Mouse (Mus musculus) kidney, embryonic 15.5 days (tissue): ENCODE data around the gene Nkpd1. TPM values are rescaled to one million over a fixed set of nuclear protein-coding genes. Genes with fewer than 3 reads are reported as not detected.
"Not testable (repeated sequence)": the region's sequence is repeated elsewhere in the genome, so short reads cannot be mapped to it uniquely, and the experiment has no call there.

Experiments used
- ATAC-seq: fragments of 200-750 bp; cut with Nextera tagmentation; replicated peaks from 2 replicates; pipeline ENCODE4 v1.8.0; 2017; ENCODE audit warnings: moderate TSS enrichment; ENCODE audit not compliant: low FRiP score
- H3K27ac ChIP-seq: fragments of 300-500 bp; sonication (generic); 2 replicates; pipeline ENCODE4 v1.5.1; 2015; ENCODE audit warnings: mild to moderate bottlenecking, inconsistent platforms
- H3K27me3 ChIP-seq: fragments of 300-500 bp; sonication (generic); 2 replicates; pipeline ENCODE4 v1.6.1; 2015; ENCODE audit warnings: inconsistent platforms
- H3K36me3 ChIP-seq: fragments of 300-500 bp; sonication (generic); 2 replicates; pipeline ENCODE4 v1.6.1; 2015; ENCODE audit warnings: inconsistent platforms
- H3K4me1 ChIP-seq: fragments of 300-500 bp; sonication (generic); 2 replicates; pipeline ENCODE4 v1.6.1; 2015; ENCODE audit warnings: inconsistent platforms
- H3K4me2 ChIP-seq: fragments of 300-500 bp; sonication (generic); 2 replicates; pipeline ENCODE4 v1.6.1; 2015; ENCODE audit warnings: moderate library complexity, mild to moderate bottlenecking, inconsistent platforms
- H3K4me3 ChIP-seq: fragments of 300-500 bp; sonication (generic); replicated peaks from 2 replicates; pipeline ENCODE4 v1.5.1; 2015; ENCODE audit warnings: mild to moderate bottlenecking, inconsistent platforms
- H3K9ac ChIP-seq: fragments of 300-500 bp; sonication (generic); 2 replicates; pipeline ENCODE4 v1.6.1; 2015; ENCODE audit warnings: mild to moderate bottlenecking, inconsistent platforms
- H3K9me3 ChIP-seq: fragments of 300-500 bp; sonication (generic); replicated peaks from 2 replicates; pipeline ENCODE4 v1.6.1; 2016; ENCODE audit warnings: inconsistent platforms
- WGBS: fragments of 180-500 bp; shearing (Covaris S2); methylation state at CpG from one replicate; pipeline ENCODE4 v1.1.7; 2015; ENCODE audit warnings: mixed read lengths; 5-methylcytosine and 5-hydroxymethylcytosine counted together
- polyA plus RNA-seq: library from polyadenylated mRNA; unstranded; fragments of >200 nt; fragmentation: Nextera tagmentation; extraction: Ambion mirVana; gene quantifications from 2 replicates; pipeline ENCODE4 v1.2.1, GENCODE M21; 2015

The Nkpd1 gene
- polyA plus RNA-seq, 1 experiment from 2014 or later: 0.10 TPM

DNA sequence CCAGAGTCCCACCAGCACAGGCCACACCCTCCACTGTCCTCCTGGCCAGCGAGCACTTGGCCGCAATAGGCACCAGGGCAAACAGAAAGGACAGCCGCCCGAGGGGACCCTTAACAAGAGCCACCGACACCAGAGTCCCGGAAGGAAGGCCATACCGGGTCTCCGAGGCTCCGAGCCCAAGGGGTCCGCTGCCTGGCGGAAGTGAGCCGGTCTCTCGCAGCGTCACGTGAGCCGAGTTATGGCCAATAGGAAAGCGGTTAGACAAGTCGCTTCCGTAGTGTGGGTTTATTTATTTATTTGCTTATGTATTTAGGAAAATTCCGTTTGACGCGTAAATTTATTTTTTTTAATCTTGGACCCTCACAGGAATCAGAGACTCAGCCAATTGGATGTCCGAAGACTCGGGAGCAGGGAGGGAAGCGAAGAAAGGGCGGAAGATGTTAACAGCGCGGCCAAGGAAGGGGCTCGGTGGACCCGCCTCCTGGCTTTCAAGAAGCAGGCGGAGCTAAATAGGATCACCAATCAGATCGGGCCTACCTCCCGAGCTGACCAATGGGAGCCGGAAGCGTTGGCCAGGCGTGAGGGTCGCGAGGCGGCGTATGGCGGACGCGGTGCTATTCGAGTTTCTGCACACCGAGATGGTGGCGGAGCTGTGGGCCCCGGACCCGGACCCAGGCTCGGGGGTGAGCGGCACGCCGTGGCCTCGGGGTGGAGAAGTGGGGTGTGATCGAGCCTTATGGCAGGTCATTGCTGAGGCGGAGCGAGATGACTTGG is 9.3 kb upstream of the Nkpd1 start, which contains the start of the genes Bloc1s3 and Trappc6a:
Bloc1s3 (minus strand) TSS at position 218 of the 774 bp plus-strand sequence.
Trappc6a (plus strand) TSS at position 246 of the 774 bp plus-strand sequence.
- peak; percentile 95 for ATAC-seq
- H3K27ac ChIP-seq: peak within 1 kb of the TSS; percentile 89
- no peaks in the 10 kb centered on the region for H3K27me3 ChIP-seq
- peak within 1 kb of the TSS; percentile 98 for H3K4me2 ChIP-seq
- 0 out of 2 replicates have a peak, but pooled peaks cover 4% of the 10 kb centered on the region for H3K36me3 ChIP-seq
- H3K4me3 ChIP-seq: peak within 1 kb of the TSS; percentile 67
- peaks cover 25% of the 10 kb centered on the region for H3K4me1 ChIP-seq
- no peaks in the 10 kb centered on the region for H3K9me3 ChIP-seq
- WGBS: under 1% methylated on average over 56 of the region's 56 CpGs
- peak within 1 kb of the TSS; percentile 63 for H3K9ac ChIP-seq

DNA sequence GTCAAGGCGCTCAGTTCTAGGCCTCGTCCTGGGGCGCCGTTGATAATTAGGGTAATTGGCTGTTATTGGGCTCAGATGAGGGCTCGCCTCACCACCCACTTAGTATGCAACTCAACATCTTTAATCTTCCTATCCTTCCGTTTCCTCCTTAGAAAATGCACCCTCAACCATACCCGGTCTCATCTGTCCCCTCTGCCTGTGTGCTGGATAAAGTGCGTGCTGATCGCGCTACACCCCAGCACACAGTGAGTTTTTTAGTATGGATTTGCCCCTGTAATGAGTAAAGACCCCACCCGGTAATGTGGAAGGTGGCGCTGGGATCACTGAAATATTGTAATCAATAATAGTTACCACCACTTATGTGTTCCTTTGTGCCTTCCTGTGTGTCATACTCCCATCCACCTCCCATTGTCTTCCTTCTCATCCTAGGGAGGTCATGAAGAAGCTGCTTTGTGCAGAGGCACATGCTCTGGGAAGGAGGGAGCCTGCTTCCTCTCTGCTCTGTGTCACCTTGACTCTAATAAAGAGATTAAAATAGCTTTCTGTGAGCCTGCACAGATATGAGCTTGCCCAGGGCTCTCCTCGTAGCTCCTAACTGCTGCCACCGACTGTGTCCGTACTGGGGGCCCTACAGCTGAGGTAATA is 8.6 kb upstream of the Nkpd1 start:
- WGBS: 9% methylated on average over 15 of the region's 15 CpGs
- Histone ChIP-seq H3K4me3 (peak overlapping the region; percentile 67), H3K27ac (peak overlapping the region; percentile 89; the same call in 1 of the 2 replicates), H3K9me3 (no peaks in the 10 kb centered on the region), H3K9ac (peak overlapping the region; percentile 63), H3K36me3 (0 out of 2 replicates have a peak, but pooled peaks cover 4% of the 10 kb centered on the region), H3K4me1 (peaks cover 25% of the 10 kb centered on the region), H3K27me3 (no peaks in the 10 kb centered on the region), H3K4me2 (peak overlapping the region; percentile 98)
- peak; percentile 3; the same call in 1 of the 2 replicates for ATAC-seq

DNA sequence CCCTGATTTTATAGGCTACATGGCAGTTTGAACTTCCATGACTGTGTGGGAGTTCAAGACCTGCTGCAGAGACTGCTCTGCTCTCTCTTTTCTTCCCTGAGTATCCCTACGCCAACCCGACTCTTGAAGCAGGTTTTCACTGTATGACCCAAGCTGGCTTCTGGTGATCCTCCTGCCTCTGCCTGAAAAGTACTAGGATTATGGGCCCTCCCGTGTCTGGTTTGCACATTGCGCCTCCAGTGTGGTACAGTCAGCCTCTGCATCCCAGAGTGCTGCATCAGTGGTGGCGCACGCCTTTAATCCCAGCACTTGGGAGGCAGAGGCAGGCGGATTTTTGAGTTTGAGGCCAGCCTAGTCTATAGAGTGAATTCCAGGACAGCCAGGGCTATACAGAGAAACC is 7.9 kb upstream of the Nkpd1 start:
- H3K4me2 ChIP-seq: peak overlapping the region; percentile 98
- H3K27ac ChIP-seq: no peak overlapping the region
- no peak for ATAC-seq
- 93% methylated on average over 7 of the region's 7 CpGs for WGBS
- no peaks in the 10 kb centered on the region for H3K9me3 ChIP-seq
- H3K36me3 ChIP-seq: 0 out of 2 replicates have a peak, but pooled peaks cover 4% of the 10 kb centered on the region
- peak overlapping the region; percentile 67 for H3K4me3 ChIP-seq
- no peak overlapping the region for H3K9ac ChIP-seq
- H3K4me1 ChIP-seq: peaks cover 25% of the 10 kb centered on the region
- H3K27me3 ChIP-seq: no peaks in the 10 kb centered on the region

DNA sequence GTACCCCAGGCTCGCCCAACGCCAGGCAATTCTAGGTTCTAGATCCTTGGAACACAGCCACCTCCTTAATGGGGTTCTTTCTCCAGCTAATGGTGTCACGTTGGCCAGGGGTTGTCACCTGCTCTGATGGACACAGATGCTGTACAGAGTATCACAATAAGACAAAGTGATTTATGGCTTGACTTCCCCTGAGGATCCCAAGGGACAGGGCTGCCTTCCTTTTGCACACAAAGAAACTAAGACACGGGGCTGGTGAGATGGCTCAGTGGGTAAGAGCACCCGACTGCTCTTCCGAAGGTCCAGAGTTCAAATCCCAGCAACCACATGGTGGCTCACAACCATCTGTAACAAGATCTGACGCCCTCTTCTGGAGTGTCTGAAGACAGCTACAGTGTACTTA is 5.7 kb upstream of the Nkpd1 start:
- not testable (repeated sequence) for H3K4me3 ChIP-seq, H3K9ac ChIP-seq, H3K4me2 ChIP-seq, H3K9me3 ChIP-seq, ATAC-seq, H3K27ac ChIP-seq, H3K36me3 ChIP-seq
- Histone ChIP-seq H3K4me1 (peaks cover 18% of the 10 kb centered on the region), H3K27me3 (peaks cover 11% of the 10 kb centered on the region)
- 78% methylated on average over 6 of the region's 7 CpGs for WGBS

DNA sequence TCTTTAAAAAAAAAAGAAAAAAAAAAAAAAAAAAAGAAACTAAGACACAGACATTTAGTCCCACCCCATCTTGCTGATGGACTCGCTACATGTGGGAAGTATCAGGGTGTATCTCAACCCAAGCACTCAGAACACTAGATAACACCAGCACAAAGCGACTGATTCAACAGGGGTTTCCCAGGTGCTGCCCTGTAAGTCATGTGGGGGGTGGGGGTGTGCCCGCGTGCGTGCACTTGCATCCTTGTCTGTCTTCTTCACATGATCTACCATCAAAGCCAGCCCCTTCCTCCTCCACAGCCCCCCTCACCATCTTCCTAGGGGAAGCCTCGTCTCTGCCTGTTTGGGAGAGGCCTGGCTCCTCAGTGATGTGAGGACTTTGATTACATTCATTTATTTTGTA is 5.3 kb upstream of the Nkpd1 start:
- no peak for ATAC-seq
- Histone ChIP-seq H3K4me2 (no peak overlapping the region), H3K36me3 (0 out of 2 replicates have a peak, but pooled peaks cover 4% of the 10 kb centered on the region), H3K9ac (no peak overlapping the region), H3K4me3 (no peak overlapping the region), H3K4me1 (peaks cover 13% of the 10 kb centered on the region), H3K9me3 (no peaks in the 10 kb centered on the region), H3K27ac (no peak overlapping the region), H3K27me3 (peaks cover 15% of the 10 kb centered on the region)
- WGBS: 75% methylated on average over 6 of the region's 6 CpGs

DNA sequence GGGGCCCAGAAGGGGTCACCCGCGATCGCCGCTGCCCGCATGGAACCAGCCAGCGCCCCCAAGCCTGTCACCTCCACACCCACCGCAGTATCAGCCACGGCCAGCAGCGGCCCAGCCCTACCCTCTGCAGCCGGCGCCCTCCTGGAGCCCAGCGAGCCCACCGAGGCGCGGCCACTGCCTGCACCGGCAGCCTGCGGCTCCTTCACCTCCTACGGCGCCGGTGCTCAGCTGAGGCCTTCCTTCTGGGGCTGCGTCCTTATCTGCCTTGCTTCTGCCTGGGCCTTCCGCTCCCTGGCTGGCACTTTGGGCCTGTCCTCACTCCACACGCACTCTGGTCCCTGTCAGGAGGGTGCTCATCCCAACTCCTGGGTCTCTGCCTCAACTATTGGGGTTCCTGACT is 2.4 kb downstream of the Nkpd1 start:
- no peak for ATAC-seq
- no peak overlapping the region for H3K27ac ChIP-seq
- H3K9ac ChIP-seq: peak overlapping the region; percentile 31; the same call in 1 of the 2 replicates
- H3K9me3 ChIP-seq: no peaks in the 10 kb centered on the region
- peaks cover 37% of the 10 kb centered on the region for H3K4me1 ChIP-seq
- peak overlapping the region; percentile 35 for H3K4me3 ChIP-seq
- WGBS: 5% methylated on average over 23 of the region's 23 CpGs
- H3K36me3 ChIP-seq: no peaks in the 10 kb centered on the region
- H3K27me3 ChIP-seq: peaks cover 91% of the 10 kb centered on the region
- H3K4me2 ChIP-seq: peak overlapping the region; percentile 61

DNA sequence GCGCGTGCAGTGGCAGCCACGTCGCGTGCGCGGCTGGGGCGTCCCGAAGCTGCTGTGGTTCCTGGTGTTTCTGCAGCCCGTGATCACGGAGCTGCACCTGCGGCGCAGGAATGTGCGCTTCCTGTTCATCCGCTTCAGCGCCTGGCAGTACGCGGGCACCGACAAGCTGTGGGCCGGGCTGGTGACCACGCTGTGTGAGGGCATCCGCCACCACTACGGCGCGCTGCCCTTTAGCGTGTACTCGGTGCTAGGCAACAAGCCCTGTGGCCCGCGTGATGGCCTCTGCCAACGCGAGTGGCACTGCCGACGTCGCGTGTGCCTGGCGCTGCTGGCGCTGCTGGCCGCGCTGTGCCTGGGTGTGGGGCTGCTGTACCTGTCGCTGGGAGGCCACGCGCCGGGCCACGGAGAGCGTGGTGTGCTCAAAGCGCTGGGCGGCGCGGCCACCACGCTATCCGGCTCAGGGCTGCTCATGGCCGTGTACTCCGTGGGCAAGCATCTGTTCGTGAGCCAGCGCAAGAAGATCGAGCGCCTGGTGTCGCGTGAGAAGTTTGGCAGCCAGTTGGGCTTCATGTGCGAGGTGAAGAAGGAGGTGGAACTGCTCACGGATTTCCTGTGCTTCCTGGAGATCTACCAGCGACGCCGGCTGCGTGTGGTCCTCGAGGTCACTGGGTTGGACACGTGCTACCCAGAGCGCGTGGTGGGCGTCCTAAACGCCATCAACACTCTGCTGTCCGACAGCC is 5.5 kb downstream of the Nkpd1 start:
- Histone ChIP-seq H3K9me3 (no peaks in the 10 kb centered on the region), H3K36me3 (peaks cover under 1% of the 10 kb centered on the region; the same call in 1 of the 2 replicates), H3K27ac (no peak overlapping the region), H3K4me2 (peak overlapping the region; percentile 92), H3K4me1 (peaks cover 32% of the 10 kb centered on the region), H3K27me3 (peaks cover 77% of the 10 kb centered on the region), H3K4me3 (peak overlapping the region; percentile 47), H3K9ac (peak overlapping the region; percentile 40)
- WGBS: 11% methylated on average over 72 of the region's 72 CpGs
- no peak for ATAC-seq

DNA sequence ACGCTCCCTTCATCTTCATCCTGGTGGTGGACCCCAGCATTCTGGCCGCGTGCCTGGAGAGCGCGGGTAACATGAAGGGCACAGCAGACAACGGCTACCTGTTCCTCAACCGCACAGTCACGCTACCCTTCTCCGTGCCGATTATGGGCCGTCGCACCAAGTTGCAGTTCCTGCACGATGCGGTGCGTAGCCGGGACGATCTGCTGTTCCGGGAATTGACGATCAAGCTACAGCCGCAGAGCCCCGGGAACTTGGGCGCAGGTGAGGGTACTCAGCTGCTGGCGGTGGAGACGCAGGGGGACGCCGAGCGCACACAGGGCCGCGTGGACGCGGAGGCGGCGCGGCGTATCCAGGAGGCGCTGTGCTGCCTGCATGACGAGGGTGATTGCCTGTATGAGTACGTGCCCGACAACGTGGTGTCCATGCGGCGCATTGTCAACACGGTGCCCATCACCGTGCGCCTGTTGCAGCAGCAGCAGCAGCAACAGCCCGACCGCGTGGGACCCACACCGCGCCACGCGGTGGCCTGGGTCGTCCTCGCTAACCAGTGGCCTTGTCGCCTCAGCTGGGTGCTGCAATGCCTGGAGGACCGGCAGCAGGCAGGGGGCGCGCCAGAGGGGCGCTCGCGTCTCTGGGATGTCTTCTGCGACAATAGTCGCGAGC is 6.2 kb downstream of the Nkpd1 start:
- Histone ChIP-seq H3K4me1 (peaks cover 32% of the 10 kb centered on the region), H3K9ac (peak overlapping the region; percentile 40), H3K4me2 (peak overlapping the region; percentile 92), H3K27me3 (peaks cover 70% of the 10 kb centered on the region), H3K36me3 (peaks cover 8% of the 10 kb centered on the region; the same call in 1 of the 2 replicates), H3K27ac (no peak overlapping the region), H3K9me3 (no peaks in the 10 kb centered on the region), H3K4me3 (peak overlapping the region; percentile 47)
- WGBS: 1% methylated on average over 64 of the region's 64 CpGs
- ATAC-seq: peak; percentile 50

DNA sequence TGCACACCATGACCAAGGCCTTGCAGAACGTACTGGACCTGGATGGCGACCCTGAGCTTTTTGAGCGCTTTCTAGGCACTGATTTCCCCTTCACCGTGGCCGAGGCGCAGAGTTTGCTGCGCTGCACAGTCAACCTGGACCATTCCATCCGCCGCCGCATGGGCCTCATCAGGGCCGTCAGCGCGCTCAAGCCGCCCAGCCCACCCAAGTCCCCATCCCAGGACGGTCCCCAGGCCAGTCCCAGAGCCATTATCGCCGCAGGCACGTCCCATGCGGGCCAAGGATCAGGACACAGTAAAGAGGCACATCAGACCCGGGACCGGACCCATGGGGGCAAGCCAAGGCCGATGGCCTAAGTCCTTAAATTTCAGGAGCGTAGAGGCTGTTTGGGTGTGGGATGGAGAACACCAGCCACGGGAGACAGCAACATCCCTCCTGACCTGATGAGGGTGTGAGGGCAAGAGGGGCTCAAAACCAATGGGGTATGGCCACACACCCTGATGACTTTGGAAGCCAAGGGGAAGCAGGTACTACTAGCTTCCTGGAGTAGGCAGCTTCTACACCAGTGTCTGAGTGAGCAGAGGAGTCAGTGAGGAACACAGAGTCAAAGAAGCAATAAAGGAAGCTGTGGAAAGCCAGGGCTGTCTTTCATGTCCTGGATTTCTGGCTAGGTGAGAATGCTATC is 6.9 kb downstream of the Nkpd1 start:
- WGBS: 9% methylated on average over 24 of the region's 24 CpGs
- peak; percentile 16 for ATAC-seq

DNA sequence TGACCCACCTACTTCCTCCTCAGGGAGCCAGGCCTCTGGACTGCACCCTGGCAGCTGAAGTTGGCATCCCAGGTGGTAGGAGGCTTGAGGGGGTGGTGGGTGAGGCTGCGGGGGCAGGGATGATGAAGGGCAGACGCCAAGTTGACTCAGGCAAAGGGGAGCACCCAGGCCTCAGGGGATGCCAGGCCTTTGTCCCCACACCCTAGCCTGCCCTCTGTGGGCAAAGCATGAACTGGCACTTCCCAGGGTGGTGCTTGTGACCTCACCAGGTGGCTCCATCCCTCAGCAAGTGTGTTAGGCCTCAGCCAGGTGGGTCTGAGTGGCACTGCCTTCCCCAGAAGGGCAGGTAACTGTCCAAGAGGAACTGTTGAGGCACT is 7.5 kb downstream of the Nkpd1 start:
- H3K36me3 ChIP-seq: peaks cover 20% of the 10 kb centered on the region
- WGBS: 69% methylated on average over 2 of the region's 2 CpGs
- H3K9me3 ChIP-seq: no peaks in the 10 kb centered on the region
- no peak overlapping the region for H3K27ac ChIP-seq
- H3K9ac ChIP-seq: no peak overlapping the region
- H3K27me3 ChIP-seq: peaks cover 58% of the 10 kb centered on the region
- no peak for ATAC-seq
- no peak overlapping the region for H3K4me3 ChIP-seq
- H3K4me2 ChIP-seq: no peak overlapping the region
- H3K4me1 ChIP-seq: peaks cover 26% of the 10 kb centered on the region

More for the DNA sequence above, 6.9 kb downstream of the Nkpd1 start:
- H3K27ac ChIP-seq: no peak overlapping the region
- peaks cover 63% of the 10 kb centered on the region for H3K27me3 ChIP-seq
- H3K9ac ChIP-seq: peak overlapping the region; percentile 40
- H3K4me2 ChIP-seq: peak overlapping the region; percentile 92
- H3K36me3 ChIP-seq: peaks cover 15% of the 10 kb centered on the region
- H3K4me3 ChIP-seq: peak overlapping the region; percentile 47
- H3K9me3 ChIP-seq: no peaks in the 10 kb centered on the region
- peaks cover 31% of the 10 kb centered on the region for H3K4me1 ChIP-seq

DNA sequence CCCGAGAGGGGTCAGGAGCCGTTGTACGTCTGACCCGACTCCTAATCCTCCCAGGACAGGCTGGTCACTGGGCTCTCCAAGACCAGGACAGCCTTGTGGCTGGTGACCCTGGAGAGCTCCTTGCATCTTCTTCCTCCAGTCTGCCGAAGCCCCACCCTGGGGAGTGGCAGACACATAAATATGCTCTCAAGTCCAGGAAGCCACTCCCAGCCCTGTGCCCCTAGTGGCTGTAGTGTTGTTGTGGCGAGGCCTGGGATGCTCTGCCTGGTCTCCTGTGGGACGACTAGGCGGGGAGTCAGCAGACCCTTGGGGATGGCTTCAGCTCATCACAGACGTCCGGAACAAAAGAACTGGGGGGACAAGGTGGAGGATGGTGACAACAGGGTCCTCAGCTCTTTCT is 13.4 kb downstream of the Nkpd1 start:
- no peak overlapping the region for H3K9ac ChIP-seq
- 0 out of 2 replicates have a peak, but pooled peaks have one; percentile 44 for ATAC-seq
- WGBS: 59% methylated on average over 10 of the region's 10 CpGs

More for the DNA sequence above, 13.4 kb downstream of the Nkpd1 start:
- H3K27ac ChIP-seq: no peak overlapping the region
- H3K9me3 ChIP-seq: no peaks in the 10 kb centered on the region
- H3K4me3 ChIP-seq: no peak overlapping the region
- no peaks in the 10 kb centered on the region for H3K27me3 ChIP-seq
- H3K4me2 ChIP-seq: no peak overlapping the region
- H3K36me3 ChIP-seq: peaks cover 78% of the 10 kb centered on the region
- H3K4me1 ChIP-seq: no peaks in the 10 kb centered on the region
